Mouse (Mus musculus) adrenal gland, adult (tissue): ENCODE measurements around the gene Litaf.
"Not testable (repeated sequence)": the region's sequence is repeated elsewhere in the genome, so short reads cannot be mapped to it uniquely, and the experiment has no call there.

Experiments used
- DNase-seq, 2 experiments: peaks; one replicate each; pipeline ENCODE4 v3.0.0; 2022 to 2023; ENCODE audit warnings: low spot score in 1 of 2; ENCODE audit not compliant: inconsistent age in 2 of 2

Litaf gene

GRCm38 (mm10) chr16:11024841-11025240, 41.1 kb downstream of the Litaf start:
- peak; percentile 60 to 74 for DNase-seq

- DNase-seq = no peak
Observed at GRCm38 (mm10) chr16:11023618-11024017, 42.3 kb downstream of the Litaf start.

- no peak for DNase-seq
Observed at GRCm38 (mm10) chr16:11022113-11022489, 43.9 kb downstream of the Litaf start.

DNA sequence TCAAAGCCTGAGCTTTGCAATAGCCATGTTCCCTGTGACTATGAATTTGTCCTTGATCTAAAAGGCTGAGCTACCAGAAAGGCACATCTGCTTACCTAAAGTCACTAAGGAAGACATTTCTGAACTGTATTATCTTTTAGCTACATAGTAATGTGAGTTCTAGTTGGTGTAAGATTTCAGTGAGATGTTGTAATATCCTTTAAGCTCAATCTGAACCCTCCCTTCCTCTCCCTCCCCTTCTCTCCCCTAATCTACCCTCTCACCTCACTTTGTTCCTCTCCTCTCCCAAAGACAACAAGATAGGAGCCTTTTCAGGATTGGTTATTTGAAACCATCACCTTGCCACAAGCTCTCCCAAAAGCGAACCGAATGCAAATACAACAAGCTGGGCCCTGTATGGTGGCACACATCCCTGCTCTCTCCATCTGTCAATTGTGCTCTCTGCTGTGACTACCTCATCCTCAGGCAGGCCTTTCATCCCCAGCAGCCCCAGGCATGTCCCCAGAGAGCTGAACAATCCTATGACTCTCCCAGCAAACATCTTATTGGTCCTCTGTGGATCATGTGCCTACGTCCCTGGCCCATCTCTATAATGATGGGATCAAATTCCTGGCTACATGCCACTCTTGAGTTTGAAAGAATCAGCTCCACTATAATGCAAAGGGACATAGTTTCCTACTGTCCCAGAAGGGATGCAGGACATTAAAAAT, 44.4 kb downstream of the Litaf start:
- DNase-seq = no peak

GRCm38 (mm10) chr16:11017807-11018595, 48.0 kb downstream of the Litaf start:
- peak in 1 of 2 experiments; percentile 24 for DNase-seq

DNA sequence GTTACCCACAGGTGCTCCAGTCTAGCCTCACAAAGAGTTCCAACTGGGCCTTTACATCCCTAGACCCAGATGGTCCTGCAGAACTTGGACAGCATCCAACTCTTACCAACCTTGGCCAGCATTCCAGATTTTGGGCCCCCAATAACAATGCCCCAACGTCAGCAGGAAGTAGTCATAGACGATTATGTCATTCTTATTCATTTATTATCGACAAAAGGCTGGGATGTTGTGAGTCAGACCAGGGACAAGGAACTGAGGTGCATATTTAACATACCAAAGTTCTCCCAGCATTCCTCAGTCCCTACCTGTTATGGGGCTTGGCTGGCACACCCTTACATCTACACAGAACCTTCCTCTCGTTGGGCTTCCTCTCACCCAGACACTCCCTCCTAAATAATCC, 49.6 kb downstream of the Litaf start:
- DNase-seq = peak in 1 of 2 experiments; percentile 28

DNA sequence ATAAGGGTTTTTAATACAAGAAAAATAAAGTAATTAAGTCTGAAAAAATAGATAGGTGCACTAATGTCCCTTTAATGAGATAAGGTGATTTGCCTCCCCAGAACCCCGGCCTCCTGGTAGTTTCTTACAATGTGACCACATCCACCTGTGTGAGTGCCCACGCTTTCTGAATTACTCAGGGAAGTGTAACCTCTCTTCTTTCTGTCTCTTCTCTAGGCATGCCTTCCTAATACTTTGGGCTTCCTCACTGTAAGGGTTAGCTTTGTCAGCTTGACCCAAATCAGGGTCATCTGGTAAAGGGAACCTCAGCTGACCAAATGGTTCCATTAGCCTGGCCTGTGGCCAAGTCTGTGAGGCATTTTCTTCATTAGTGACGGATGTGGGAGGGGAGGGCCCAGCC, 51.5 kb downstream of the Litaf start:
- DNase-seq = peak in 1 of 2 experiments; percentile 49

GRCm38 (mm10) chr16:11013464-11014147, 52.4 kb downstream of the Litaf start:
- not testable (repeated sequence) for DNase-seq

DNA sequence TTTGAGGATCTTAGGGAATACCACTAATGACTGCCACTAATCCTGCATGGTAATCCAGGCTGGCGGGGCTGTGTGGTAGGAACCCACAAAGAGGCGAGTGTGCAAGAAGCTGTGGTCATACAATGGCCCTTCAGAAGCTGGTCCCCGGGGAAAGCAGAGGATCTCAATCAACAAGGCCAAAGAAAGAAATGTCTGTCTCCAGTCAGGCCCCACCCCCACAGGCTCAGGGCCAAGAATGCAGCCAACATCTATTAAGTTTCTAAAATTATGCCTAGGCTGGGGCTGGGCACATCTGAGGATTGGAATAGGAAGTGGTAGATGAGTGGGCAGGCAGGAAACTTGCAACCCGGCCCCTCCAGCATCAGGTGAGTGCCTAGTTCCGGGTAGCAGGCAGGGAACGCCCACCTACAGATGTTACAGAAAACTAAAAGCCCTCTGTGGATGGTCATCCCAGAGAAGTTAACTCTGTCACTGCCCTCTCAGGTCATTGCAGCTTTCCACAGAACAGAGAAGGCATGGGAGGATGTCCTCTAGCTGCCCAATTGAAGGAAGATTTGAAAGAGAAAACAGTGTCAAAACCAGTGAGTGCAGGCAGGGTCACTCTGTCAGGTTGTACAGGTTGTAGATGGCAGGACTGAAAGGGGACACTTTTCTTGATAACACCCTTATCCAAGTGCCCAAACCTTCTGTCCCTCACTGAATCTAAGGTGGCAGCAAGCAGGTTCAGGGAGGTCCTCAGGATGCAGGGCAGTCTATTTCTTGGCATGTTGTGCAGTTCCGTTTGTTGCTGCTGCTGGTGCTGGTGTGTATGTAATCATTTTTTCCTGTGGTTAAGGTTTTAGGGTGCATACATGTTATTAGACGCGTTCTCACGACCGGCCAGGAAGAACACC, 53.1 kb downstream of the Litaf start:
- DNase-seq = peak; percentile 61 to 84

DNA sequence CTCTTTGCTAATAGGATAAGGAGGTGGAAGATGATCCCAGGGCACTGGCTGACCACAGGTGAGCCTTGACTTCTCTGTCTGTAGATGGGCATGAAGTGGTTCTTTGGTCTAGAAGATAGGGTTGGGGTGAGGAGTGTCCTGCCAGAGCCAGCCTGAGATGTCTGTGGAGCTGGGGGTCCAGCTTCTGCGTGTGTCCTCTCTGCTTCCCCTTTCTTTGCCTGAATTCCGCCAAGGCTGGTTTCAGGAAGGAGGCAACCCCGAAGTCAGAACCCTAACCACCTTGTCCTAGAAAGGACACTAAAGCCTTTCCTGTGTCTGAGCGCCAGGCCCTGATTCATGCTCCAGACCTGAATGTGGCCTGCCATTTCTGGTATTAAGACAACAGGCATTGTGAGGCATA, 54.0 kb downstream of the Litaf start:
- DNase-seq = no peak

- peak in 1 of 2 experiments; percentile 75 for DNase-seq
Observed at GRCm38 (mm10) chr16:11011206-11011605, 54.8 kb downstream of the Litaf start.

DNA sequence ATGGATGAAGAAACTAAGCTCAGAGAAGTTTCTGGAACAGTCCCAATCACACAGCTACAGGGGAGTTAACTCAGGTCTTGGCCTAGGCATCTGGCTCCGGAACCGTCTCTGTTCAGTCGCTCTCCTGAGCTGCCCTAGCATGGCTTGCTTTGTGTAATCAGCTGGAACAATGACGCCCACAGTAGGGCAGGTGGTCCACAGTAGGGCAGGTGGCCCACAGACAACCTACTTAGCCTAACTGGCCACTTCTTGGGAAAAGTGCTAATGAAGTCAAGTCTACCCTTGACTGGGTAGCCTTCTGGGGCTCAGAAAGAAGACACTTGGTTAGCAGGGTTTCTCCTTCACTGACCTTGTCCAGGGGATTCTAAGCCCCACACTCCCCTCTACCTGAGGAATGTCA, 55.7 kb downstream of the Litaf start:
- peak in 1 of 2 experiments; percentile 26 for DNase-seq

DNA sequence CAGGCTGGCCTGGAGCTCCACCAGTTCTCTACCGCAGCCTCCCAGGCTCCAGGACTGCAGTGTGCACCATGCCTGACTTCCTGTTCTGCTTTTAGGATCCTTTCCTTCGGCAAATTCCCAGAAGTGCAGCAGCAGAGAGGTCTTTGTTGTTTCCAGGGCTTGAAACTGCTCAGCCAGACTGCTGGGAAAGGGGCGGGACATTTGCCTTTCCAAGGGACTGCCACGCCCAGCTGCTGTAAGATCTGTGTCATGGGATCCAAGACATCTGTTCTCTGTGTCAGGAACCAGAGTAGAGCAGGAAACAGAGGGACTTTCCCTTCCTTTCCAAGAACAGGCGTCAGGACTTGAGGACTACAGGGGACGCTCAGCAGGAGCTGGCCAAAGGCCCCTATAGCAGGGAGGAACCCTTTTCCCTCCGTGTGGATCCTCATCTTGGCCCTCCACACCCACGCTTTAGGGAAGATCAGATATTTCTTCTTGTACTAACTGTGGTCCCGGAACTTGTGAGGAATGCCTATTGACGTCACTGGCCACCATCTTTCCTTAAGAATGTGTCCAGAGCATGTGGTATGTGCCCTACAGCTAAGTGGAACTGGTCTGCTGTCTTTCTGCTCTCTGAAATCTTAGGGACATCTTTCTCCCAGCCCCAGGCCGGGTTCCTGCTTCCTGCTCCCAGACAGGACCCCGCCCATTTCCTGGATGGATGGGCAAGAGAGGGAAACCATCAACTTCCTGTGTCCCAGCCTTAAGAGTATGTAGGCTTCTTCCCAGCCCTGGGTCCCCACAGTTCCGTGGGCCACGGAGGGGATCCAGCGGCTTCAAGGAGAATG, 57.6 kb downstream of the Litaf start:
- DNase-seq = peak; percentile 76 to 90

GRCm38 (mm10) chr16:11006100-11006499, 59.9 kb downstream of the Litaf start:
- DNase-seq = peak in 1 of 2 experiments; percentile 31

DNA sequence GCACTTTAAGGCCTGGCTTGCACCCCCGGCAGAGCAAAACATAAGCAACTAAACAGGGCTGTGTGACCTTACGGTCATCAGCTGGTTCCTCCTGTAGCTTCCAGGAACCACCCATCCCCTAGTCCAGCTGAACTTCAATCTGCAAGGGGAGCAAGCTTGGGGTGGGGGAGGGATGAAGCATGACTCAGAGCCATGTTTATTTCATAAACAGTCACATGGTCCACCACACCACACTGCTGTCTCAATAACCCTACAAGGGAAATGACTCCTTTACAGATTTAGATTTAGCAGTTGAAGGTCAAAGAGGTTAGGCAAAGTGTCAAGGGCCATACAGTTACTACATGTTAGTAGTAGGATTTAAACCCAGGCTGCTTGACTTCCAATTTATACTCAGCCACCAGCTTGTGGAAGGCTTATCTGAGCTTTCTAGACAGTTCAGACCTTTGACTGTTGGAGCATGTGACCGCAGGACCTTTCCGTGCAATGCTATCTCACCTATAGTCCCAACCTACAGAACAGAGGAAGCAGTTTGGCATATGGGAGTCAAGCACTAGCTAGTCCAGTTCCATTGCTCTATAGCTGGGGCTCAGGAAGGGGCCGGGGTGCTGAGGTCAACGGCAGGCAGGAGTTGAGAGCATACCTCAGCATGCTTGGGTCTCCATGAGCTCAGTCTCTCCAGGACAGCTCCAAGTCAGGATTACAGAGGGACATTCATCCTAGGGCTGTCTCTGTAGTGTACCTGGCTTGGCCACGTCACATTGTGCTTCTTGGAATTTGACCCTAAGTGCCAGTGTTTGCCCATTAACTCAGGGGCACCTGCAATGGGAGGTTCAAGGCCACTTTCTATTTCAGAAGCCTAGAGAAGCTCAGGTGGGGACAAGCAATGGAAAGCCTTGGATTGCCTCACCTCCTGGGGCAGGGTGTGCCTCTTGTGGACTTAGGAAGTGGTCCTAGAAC, 64.0 kb downstream of the Litaf start:
- peak in 1 of 2 experiments; percentile 71 for DNase-seq

- DNase-seq = no peak
Observed at GRCm38 (mm10) chr16:10999809-11000208, 66.1 kb downstream of the Litaf start.

- no peak for DNase-seq
Observed at GRCm38 (mm10) chr16:10998224-10998623, 67.7 kb downstream of the Litaf start.

GRCm38 (mm10) chr16:10996576-10996975, 69.4 kb downstream of the Litaf start:
- DNase-seq = no peak
